Mouse (Mus musculus) intestine, embryonic 16.5 days (tissue): ENCODE data around the gene Siah1b. TPM values are rescaled to one million over a fixed set of nuclear protein-coding genes. Genes with fewer than 3 reads are reported as not detected.

ENCODE experiments used
- ATAC-seq: fragments of 200-750 bp; cut with Nextera tagmentation; 2 replicates; pipeline ENCODE4 v1.8.0; 2017; ENCODE audit warnings: moderate TSS enrichment, moderate library complexity
- H3K27ac ChIP-seq: fragments of 300-500 bp; sonication (generic); 2 replicates; pipeline ENCODE4 v1.5.1; 2014; ENCODE audit warnings: mild to moderate bottlenecking, low read length
- H3K27me3 ChIP-seq: fragments of 300-500 bp; sonication (generic); replicated peaks from 2 replicates; pipeline ENCODE4 v1.6.1; 2014; ENCODE audit warnings: low read length, control low read depth, mixed read lengths; ENCODE audit not compliant: control insufficient read depth, insufficient read depth
- H3K36me3 ChIP-seq: fragments of 300-500 bp; sonication (generic); 2 replicates; pipeline ENCODE4 v1.6.1; 2014; ENCODE audit warnings: low read length, control low read depth; ENCODE audit not compliant: control insufficient read depth, insufficient read depth
- H3K4me1 ChIP-seq: fragments of 300-500 bp; sonication (generic); 2 replicates; pipeline ENCODE4 v1.6.1; 2014; ENCODE audit warnings: low read length, control low read depth, mixed read lengths; ENCODE audit not compliant: control insufficient read depth, insufficient read depth
- H3K4me2 ChIP-seq: fragments of 300-500 bp; sonication (generic); 2 replicates; pipeline ENCODE4 v1.6.1; 2014; ENCODE audit warnings: low read depth, low read length, control low read depth
- H3K4me3 ChIP-seq: fragments of 300-500 bp; sonication (generic); 2 replicates; pipeline ENCODE4 v1.5.1; 2014; ENCODE audit warnings: mild to moderate bottlenecking, low read length
- H3K9ac ChIP-seq: fragments of 300-500 bp; sonication (generic); 2 replicates; pipeline ENCODE4 v1.6.1; 2014; ENCODE audit warnings: low read depth, low read length
- H3K9me3 ChIP-seq: fragments of 300-500 bp; sonication (generic); 2 replicates; pipeline ENCODE4 v1.6.1; 2016; ENCODE audit warnings: low read length, control low read depth; ENCODE audit not compliant: control insufficient read depth
- WGBS: fragments of 180-500 bp; shearing (Covaris S2); extraction: QIAGEN DNeasy Blood & Tissue Kit; methylation state at CpG from one replicate; pipeline ENCODE4 v1.1.7; 2014; 5-methylcytosine and 5-hydroxymethylcytosine counted together
- polyA plus RNA-seq: library from polyadenylated mRNA; unstranded; fragments of >200 nt; fragmentation: Nextera tagmentation; extraction: Ambion mirVana; gene quantifications from 2 replicates; pipeline ENCODE4 v1.2.1, GENCODE M21; 2015

Siah1b gene
- polyA plus RNA-seq, 1 experiment from 2014 or later = 20.3 TPM

GRCm38 (mm10) chrX:164092300-164093169, 16.2 kb upstream of the Siah1b start:
- no peaks in the 10 kb centered on the region for H3K4me1 ChIP-seq
- no peak overlapping the region for H3K4me3 ChIP-seq
- ATAC-seq = no peak
- no peak overlapping the region for H3K27ac ChIP-seq
- H3K36me3 ChIP-seq = no peaks in the 10 kb centered on the region
- H3K9ac ChIP-seq = no peak overlapping the region
- H3K27me3 ChIP-seq = peaks cover 7% of the 10 kb centered on the region
- no peaks in the 10 kb centered on the region for H3K9me3 ChIP-seq
- WGBS = 42% methylated on average over 7 of the region's 7 CpGs
- no peak overlapping the region for H3K4me2 ChIP-seq

GRCm38 (mm10) chrX:164089916-164090315, 13.6 kb upstream of the Siah1b start:
- no peak overlapping the region for H3K27ac ChIP-seq

GRCm38 (mm10) chrX:164088582-164088981, 12.3 kb upstream of the Siah1b start, which contains the start of gene Cltrn:
Gene Cltrn, plus strand, starts transcription at chrX:164088830.
- no peak within 1 kb of the TSS for H3K4me2 ChIP-seq
- no peak within 1 kb of the TSS for H3K27ac ChIP-seq
- peaks cover 6% of the 10 kb centered on the region; the same call in 1 of the 2 replicates for H3K27me3 ChIP-seq
- H3K9me3 ChIP-seq = no peaks in the 10 kb centered on the region
- H3K36me3 ChIP-seq = no peaks in the 10 kb centered on the region
- no peak within 1 kb of the TSS for H3K9ac ChIP-seq
- ATAC-seq = no peak
- 83% methylated on average over 4 of the region's 4 CpGs for WGBS
- no peak within 1 kb of the TSS for H3K4me3 ChIP-seq
- no peaks in the 10 kb centered on the region for H3K4me1 ChIP-seq

More at GRCm38 (mm10) chrX:164089916-164090315, 13.6 kb upstream of the Siah1b start:
- no peak for ATAC-seq
- Histone ChIP-seq H3K36me3 (no peaks in the 10 kb centered on the region), H3K4me3 (no peak overlapping the region), H3K9me3 (no peaks in the 10 kb centered on the region), H3K4me2 (no peak overlapping the region), H3K4me1 (no peaks in the 10 kb centered on the region), H3K27me3 (peaks cover 7% of the 10 kb centered on the region; the same call in 1 of the 2 replicates), H3K9ac (no peak overlapping the region)
- WGBS = 70% methylated on average over 11 of the region's 11 CpGs

- no peak overlapping the region for H3K4me2 ChIP-seq
- no peaks in the 10 kb centered on the region for H3K9me3 ChIP-seq
- no peak overlapping the region for H3K9ac ChIP-seq
- no peaks in the 10 kb centered on the region for H3K36me3 ChIP-seq
- no peak for ATAC-seq
- H3K27me3 ChIP-seq = no peaks in the 10 kb centered on the region
- H3K4me1 ChIP-seq = no peaks in the 10 kb centered on the region
- H3K4me3 ChIP-seq = no peak overlapping the region
- no peak overlapping the region for H3K27ac ChIP-seq
- WGBS = 84% methylated on average over 9 of the region's 9 CpGs
Measured at GRCm38 (mm10) chrX:164082030-164082429, 5.7 kb upstream of the Siah1b start.

- no peak overlapping the region for H3K27ac ChIP-seq
- ATAC-seq = no peak
- WGBS = 76% methylated on average over 4 of the region's 4 CpGs
- H3K9ac ChIP-seq = no peak overlapping the region
- H3K27me3 ChIP-seq = no peaks in the 10 kb centered on the region
- no peaks in the 10 kb centered on the region for H3K4me1 ChIP-seq
- no peak overlapping the region for H3K4me2 ChIP-seq
- H3K9me3 ChIP-seq = no peaks in the 10 kb centered on the region
- no peak overlapping the region for H3K4me3 ChIP-seq
- peaks cover 2% of the 10 kb centered on the region; the same call in 1 of the 2 replicates for H3K36me3 ChIP-seq
Measured at GRCm38 (mm10) chrX:164068968-164069367, 7.3 kb downstream of the Siah1b start.

- no peaks in the 10 kb centered on the region for H3K4me1 ChIP-seq
- no peak overlapping the region for H3K4me2 ChIP-seq
- H3K36me3 ChIP-seq = no peaks in the 10 kb centered on the region; the same call in 1 of the 2 replicates
- no peaks in the 10 kb centered on the region for H3K27me3 ChIP-seq
- peak; percentile 66; the same call in 1 of the 2 replicates for ATAC-seq
- H3K9ac ChIP-seq = no peak overlapping the region
- H3K9me3 ChIP-seq = no peaks in the 10 kb centered on the region
- no peak overlapping the region for H3K27ac ChIP-seq
- 10% methylated on average over 2 of the region's 2 CpGs for WGBS
- no peak overlapping the region for H3K4me3 ChIP-seq
Measured at GRCm38 (mm10) chrX:164066185-164066584, 10.1 kb downstream of the Siah1b start.

- Histone ChIP-seq H3K36me3 (no peaks in the 10 kb centered on the region), H3K9me3 (no peaks in the 10 kb centered on the region), H3K9ac (no peak overlapping the region), H3K27me3 (no peaks in the 10 kb centered on the region), H3K4me1 (no peaks in the 10 kb centered on the region), H3K4me2 (no peak overlapping the region), H3K4me3 (no peak overlapping the region), H3K27ac (no peak overlapping the region)
- 73% methylated on average over 4 of the region's 4 CpGs for WGBS
- no peak for ATAC-seq
Measured at GRCm38 (mm10) chrX:164059070-164059469, 17.2 kb downstream of the Siah1b start.

GRCm38 (mm10) chrX:164058523-164058922, 17.8 kb downstream of the Siah1b start:
- H3K9ac ChIP-seq = no peak overlapping the region

GRCm38 (mm10) chrX:164055726-164056125, 20.6 kb downstream of the Siah1b start:
- WGBS = 64% methylated on average over 4 of the region's 4 CpGs

More at GRCm38 (mm10) chrX:164058523-164058922, 17.8 kb downstream of the Siah1b start:
- Histone ChIP-seq H3K4me3 (no peak overlapping the region), H3K4me2 (no peak overlapping the region), H3K27me3 (no peaks in the 10 kb centered on the region), H3K36me3 (no peaks in the 10 kb centered on the region), H3K4me1 (no peaks in the 10 kb centered on the region), H3K27ac (no peak overlapping the region), H3K9me3 (no peaks in the 10 kb centered on the region)
- WGBS = 89% methylated on average over 3 of the region's 3 CpGs
- no peak for ATAC-seq

More at GRCm38 (mm10) chrX:164055726-164056125, 20.6 kb downstream of the Siah1b start:
- Histone ChIP-seq H3K4me3 (no peak overlapping the region), H3K9me3 (no peaks in the 10 kb centered on the region), H3K27ac (no peak overlapping the region), H3K27me3 (no peaks in the 10 kb centered on the region), H3K4me2 (no peak overlapping the region), H3K4me1 (no peaks in the 10 kb centered on the region), H3K9ac (no peak overlapping the region), H3K36me3 (no peaks in the 10 kb centered on the region)
- no peak for ATAC-seq
